Mouse (Mus musculus): ENCODE data around the gene Wdr82. TPM values are rescaled to one million over a fixed set of nuclear protein-coding genes. Genes with fewer than 3 reads are reported as not detected.

Wdr82 gene
- total RNA-seq, 1 experiment = 95.8 TPM

GRCm38 (mm10) chr9:106212594-106212981 is 41.9 kb downstream of the Wdr82 start:
- peak overlapping the region; percentile 51 to 63; a peak in 2 of 4 replicates for H3K4me3 ChIP-seq (ENCODE audit: insufficient read depth in 1 of 2, low read depth in 1 of 2, low read length in 2 of 2, poor library complexity in 1 of 2, severe bottlenecking in 1 of 2)
- H3K36me3 ChIP-seq (ENCODE audit: control insufficient read depth, insufficient read depth, low read length, poor library complexity, severe bottlenecking) = peaks cover 34% of the 10 kb centered on the region
- in situ Hi-C loops (cut with MboI; ENCODE audit: low sequenced_read_pairs in 2 of 2, unreplicated experiment in 2 of 2) = no loop called here

GRCm38 (mm10) chr9:106215341-106216125 is 44.8 kb downstream of the Wdr82 start:
- no peak overlapping the region for H3K9ac ChIP-seq (ENCODE audit: insufficient read depth, low read depth, low read length, poor library complexity, severe bottlenecking)
- peaks cover 0 to 5% of the 10 kb centered on the region in 2 experiments; a peak in 2 of 4 replicates for H3K4me1 ChIP-seq (ENCODE audit: control insufficient read depth in 2 of 2, insufficient read depth in 2 of 2, low read length in 2 of 2, poor library complexity in 1 of 2)
- H3K9me3 ChIP-seq (ENCODE audit: control insufficient read depth, insufficient read depth, low read depth, low read length) = no peaks in the 10 kb centered on the region
- no peak for DNase-seq (ENCODE audit: low read depth, low spot score)
- peaks cover 27% of the 10 kb centered on the region for H3K36me3 ChIP-seq (ENCODE audit: control insufficient read depth, insufficient read depth, low read length, poor library complexity, severe bottlenecking)
- no peak overlapping the region for H3K27ac ChIP-seq (ENCODE audit: insufficient read depth, low read depth, low read length, poor library complexity, severe bottlenecking)
- H3K4me3 ChIP-seq (ENCODE audit: insufficient read depth in 1 of 2, low read depth in 1 of 2, low read length in 2 of 2, poor library complexity in 1 of 2, severe bottlenecking in 1 of 2) = no peak overlapping the region
- TF ChIP-seq HCFC1 (IDR thresholded peaks at IDR 0.05; ENCODE audit: borderline replicate concordance, insufficient read depth, low read length) = no peak
- no peak for TF ChIP-seq MAFK (IDR thresholded peaks at IDR 0.05; ENCODE audit: insufficient read depth, low read depth, low read length)
- TF ChIP-seq ZC3H11A (IDR thresholded peaks at IDR 0.05; ENCODE audit: borderline replicate concordance, low read depth, low read length) = no peak
- no peak for TF ChIP-seq CHD2 (IDR thresholded peaks at IDR 0.05; ENCODE audit: low read depth, low read length)
- TF ChIP-seq ZNF384 (IDR thresholded peaks at IDR 0.05; ENCODE audit: low read depth, low read length) = no peak
- in situ Hi-C loops (cut with MboI; ENCODE audit: low sequenced_read_pairs in 2 of 2, unreplicated experiment in 2 of 2) = no loop called here

More at GRCm38 (mm10) chr9:106212594-106212981, 41.9 kb downstream of the Wdr82 start:
- TF ChIP-seq ZNF384 (IDR thresholded peaks at IDR 0.05; ENCODE audit: low read depth, low read length) = no peak
- no peak for TF ChIP-seq MAFK (IDR thresholded peaks at IDR 0.05; ENCODE audit: insufficient read depth, low read depth, low read length)
- TF ChIP-seq CHD2 (IDR thresholded peaks at IDR 0.05; ENCODE audit: low read depth, low read length) = no peak
- TF ChIP-seq HCFC1 (IDR thresholded peaks at IDR 0.05; ENCODE audit: borderline replicate concordance, insufficient read depth, low read length) = no peak
- no peak for TF ChIP-seq ZC3H11A (IDR thresholded peaks at IDR 0.05; ENCODE audit: borderline replicate concordance, low read depth, low read length)
- H3K4me1 ChIP-seq (ENCODE audit: control insufficient read depth in 2 of 2, insufficient read depth in 2 of 2, low read length in 2 of 2, poor library complexity in 1 of 2) = peaks cover 7 to 19% of the 10 kb centered on the region in 2 experiments; a peak in 3 of 4 replicates
- 0 out of 2 replicates have a peak overlapping the region, but pooled peaks have one; percentile 28 for H3K9ac ChIP-seq (ENCODE audit: insufficient read depth, low read depth, low read length, poor library complexity, severe bottlenecking)
- H3K9me3 ChIP-seq (ENCODE audit: control insufficient read depth, insufficient read depth, low read depth, low read length) = no peaks in the 10 kb centered on the region
- peak overlapping the region; percentile 37; the same call in 1 of the 2 replicates for H3K27ac ChIP-seq (ENCODE audit: insufficient read depth, low read depth, low read length, poor library complexity, severe bottlenecking)
- no peak for DNase-seq (ENCODE audit: low read depth, low spot score)

- Histone ChIP-seq H3K9ac (ENCODE audit: insufficient read depth, low read depth, low read length, poor library complexity, severe bottlenecking) (no peak overlapping the region), H3K36me3 (ENCODE audit: control insufficient read depth, insufficient read depth, low read length, poor library complexity, severe bottlenecking) (peaks cover 27% of the 10 kb centered on the region), H3K4me3 (ENCODE audit: insufficient read depth in 1 of 2, low read depth in 1 of 2, low read length in 2 of 2, poor library complexity in 1 of 2, severe bottlenecking in 1 of 2) (no peak overlapping the region), H3K27ac (ENCODE audit: insufficient read depth, low read depth, low read length, poor library complexity, severe bottlenecking) (no peak overlapping the region), H3K9me3 (ENCODE audit: control insufficient read depth, insufficient read depth, low read depth, low read length) (no peaks in the 10 kb centered on the region), H3K4me1 (ENCODE audit: control insufficient read depth in 2 of 2, insufficient read depth in 2 of 2, low read length in 2 of 2, poor library complexity in 1 of 2) (peaks cover 0 to 5% of the 10 kb centered on the region in 2 experiments; a peak in 2 of 4 replicates)
- TF ChIP-seq ZNF384 (IDR thresholded peaks at IDR 0.05; ENCODE audit: low read depth, low read length) = no peak
- TF ChIP-seq MAFK (IDR thresholded peaks at IDR 0.05; ENCODE audit: insufficient read depth, low read depth, low read length) = peak; percentile 51; the same call in 1 of the 2 replicates
- in situ Hi-C loops (cut with MboI; ENCODE audit: low sequenced_read_pairs in 2 of 2, unreplicated experiment in 2 of 2) = no loop called here
- no peak for DNase-seq (ENCODE audit: low read depth, low spot score)
Measured at GRCm38 (mm10) chr9:106216971-106217370, 46.2 kb downstream of the Wdr82 start.

- Histone ChIP-seq H3K9ac (ENCODE audit: insufficient read depth, low read depth, low read length, poor library complexity, severe bottlenecking) (no peak overlapping the region), H3K27ac (ENCODE audit: insufficient read depth, low read depth, low read length, poor library complexity, severe bottlenecking) (no peak overlapping the region), H3K4me3 (ENCODE audit: insufficient read depth in 1 of 2, low read depth in 1 of 2, low read length in 2 of 2, poor library complexity in 1 of 2, severe bottlenecking in 1 of 2) (no peak overlapping the region), H3K9me3 (ENCODE audit: control insufficient read depth, insufficient read depth, low read depth, low read length) (no peaks in the 10 kb centered on the region), H3K36me3 (ENCODE audit: control insufficient read depth, insufficient read depth, low read length, poor library complexity, severe bottlenecking) (no peaks in the 10 kb centered on the region), H3K4me1 (ENCODE audit: control insufficient read depth in 2 of 2, insufficient read depth in 2 of 2, low read length in 2 of 2, poor library complexity in 1 of 2) (no peaks in the 10 kb centered on the region)
- no peak for TF ChIP-seq ZC3H11A (IDR thresholded peaks at IDR 0.05; ENCODE audit: borderline replicate concordance, low read depth, low read length)
- no peak for TF ChIP-seq CHD2 (IDR thresholded peaks at IDR 0.05; ENCODE audit: low read depth, low read length)
- TF ChIP-seq HCFC1 (IDR thresholded peaks at IDR 0.05; ENCODE audit: borderline replicate concordance, insufficient read depth, low read length) = no peak
- TF ChIP-seq MAFK (IDR thresholded peaks at IDR 0.05; ENCODE audit: insufficient read depth, low read depth, low read length) = no peak
- TF ChIP-seq ZNF384 (IDR thresholded peaks at IDR 0.05; ENCODE audit: low read depth, low read length) = no peak
- DNase-seq (ENCODE audit: low read depth, low spot score) = no peak
- in situ Hi-C loops (cut with MboI; ENCODE audit: low sequenced_read_pairs in 2 of 2, unreplicated experiment in 2 of 2) = no loop called here
Measured at GRCm38 (mm10) chr9:106220894-106221523, 50.3 kb downstream of the Wdr82 start.

Measured in ES-E14 (cell line).